In genomic region chr19:53364963-53365362, GRCm38 (mm10) we compare ENCODE assay signal across 9 mouse cellular contexts. TPM values are rescaled to one million over a fixed set of nuclear protein-coding genes. Genes with fewer than 3 reads are reported as not detected.
DNase-seq lines count a peak whose midpoint lies in the region; ATAC-seq and TF ChIP-seq lines count a peak whose summit lies in the region.
"Had no signal": no experiment of that assay in that cellular context is flagged by ENCODE, and none has a peak within 500 bp of the region (broad histone marks: within the 10 kb centered on the region; RNA-seq: fewer than 3 reads in every experiment).

No protein-coding gene starts in this region.

- H3K36me3 ChIP-seq in hindbrain, embryonic 11.5 days (ENCODE audit: control insufficient read depth, insufficient read depth, low read length): no peaks in the 10 kb centered on the region
- H3K36me3 ChIP-seq in hindbrain, embryonic 10.5 days: no peaks in the 10 kb centered on the region; the same call in 1 of the 2 replicates
- no peaks in the 10 kb centered on the region for H3K36me3 ChIP-seq in heart, embryonic 12.5 days
- H3K36me3 ChIP-seq in kidney, postnatal 0 days (ENCODE audit: insufficient read depth, low read length): no peaks in the 10 kb centered on the region
- no peaks in the 10 kb centered on the region for H3K36me3 ChIP-seq in liver, embryonic 14.5 days (replicated peaks; ENCODE audit: control insufficient read depth, insufficient read depth, low read depth)

- no peak overlapping the region for H3K4me3 ChIP-seq in hindbrain, embryonic 11.5 days (ENCODE audit: low read depth, low read length)
- H3K4me3 ChIP-seq in hindbrain, embryonic 10.5 days: no peak overlapping the region
- H3K4me3 ChIP-seq in heart, embryonic 12.5 days: peak overlapping the region; percentile 26
- no peak overlapping the region for H3K4me3 ChIP-seq in kidney, postnatal 0 days (replicated peaks; ENCODE audit: low read depth, low read length)
- H3K4me3 ChIP-seq in liver, embryonic 14.5 days (ENCODE audit: insufficient read depth in 1 of 2, low read depth in 2 of 2, low read length in 2 of 2): peak overlapping the region in 1 of 2 experiments; percentile 27; a peak in 1 of 4 replicates

- no peak overlapping the region for H3K27ac ChIP-seq in hindbrain, embryonic 11.5 days (ENCODE audit: low read depth, low read length)
- H3K27ac ChIP-seq in hindbrain, embryonic 10.5 days: no peak overlapping the region
- H3K27ac ChIP-seq in heart, embryonic 12.5 days (ENCODE audit: poor library complexity, severe bottlenecking): peak overlapping the region; percentile 80
- H3K27ac ChIP-seq in kidney, postnatal 0 days: peak overlapping the region; percentile 64; the same call in 1 of the 2 replicates
- no peak overlapping the region for H3K27ac ChIP-seq in liver, embryonic 14.5 days

- H3K4me1 ChIP-seq in hindbrain, embryonic 11.5 days (replicated peaks; ENCODE audit: control insufficient read depth, insufficient read depth, low read length): 0 out of 2 replicates have a peak, but pooled peaks cover 3% of the 10 kb centered on the region
- peaks cover 13% of the 10 kb centered on the region; the same call in 1 of the 2 replicates for H3K4me1 ChIP-seq in hindbrain, embryonic 10.5 days (replicated peaks)
- peaks cover 46% of the 10 kb centered on the region for H3K4me1 ChIP-seq in heart, embryonic 12.5 days (replicated peaks)
- peaks cover 15% of the 10 kb centered on the region for H3K4me1 ChIP-seq in kidney, postnatal 0 days (replicated peaks; ENCODE audit: insufficient read depth, low read length)
- peaks cover 0 to 9% of the 10 kb centered on the region in 2 experiments; a peak in 2 of 4 replicates for H3K4me1 ChIP-seq in liver, embryonic 14.5 days (replicated peaks; ENCODE audit: control insufficient read depth in 2 of 2, insufficient read depth in 2 of 2, low read length in 1 of 2)

- peak; percentile 55 for DNase-seq in hindbrain, embryonic 11.5 days (ENCODE audit: low spot score)
- DNase-seq in hindbrain, embryonic 10.5 days (ENCODE audit: low spot score): no peak
- peak; percentile 91 for DNase-seq in kidney, postnatal 0 days (ENCODE audit: low spot score)
- DNase-seq in liver, embryonic 14.5 days (ENCODE audit: low read depth in 3 of 3, low spot score in 3 of 3): peak in 2 of 3 experiments; percentile 32 to 40
- peak; percentile 43 for DNase-seq in retina, embryonic 14.5 days (ENCODE audit: low spot score)
- no peak for DNase-seq in thymus, postnatal 10 days (ENCODE audit: low spot score in 2 of 2)

- no peak for TF ChIP-seq EP300 in liver, embryonic 14.5 days (IDR thresholded peaks at IDR 0.05; ENCODE audit: low read depth)

- no peak overlapping the region for H3K9ac ChIP-seq in hindbrain, embryonic 11.5 days (ENCODE audit: low read depth, low read length)
- H3K9ac ChIP-seq in heart, embryonic 12.5 days: 0 out of 2 replicates have a peak overlapping the region, but pooled peaks have one; percentile 54
- H3K9ac ChIP-seq in kidney, postnatal 0 days (ENCODE audit: low read depth, low read length): 0 out of 2 replicates have a peak overlapping the region, but pooled peaks have one; percentile 42
- H3K9ac ChIP-seq in liver, embryonic 14.5 days (replicated peaks): no peak overlapping the region

- no peaks in the 10 kb centered on the region for H3K9me3 ChIP-seq in hindbrain, embryonic 11.5 days (ENCODE audit: control insufficient read depth, low read length)
- H3K9me3 ChIP-seq in hindbrain, embryonic 10.5 days: no peaks in the 10 kb centered on the region
- H3K9me3 ChIP-seq in heart, embryonic 12.5 days (replicated peaks): no peaks in the 10 kb centered on the region
- H3K9me3 ChIP-seq in kidney, postnatal 0 days (replicated peaks; ENCODE audit: low read length): no peaks in the 10 kb centered on the region
- H3K9me3 ChIP-seq in liver, embryonic 14.5 days (ENCODE audit: control insufficient read depth, low read length): no peaks in the 10 kb centered on the region
- H3K9me3 ChIP-seq: G1E had no signal

- no peak for TF ChIP-seq CTCF in kidney, postnatal 0 days (IDR thresholded peaks at IDR 0.05; ENCODE audit: low read depth)
- TF ChIP-seq CTCF in liver, embryonic 14.5 days (IDR thresholded peaks at IDR 0.05; ENCODE audit: low read depth): no peak

- no peaks in the 10 kb centered on the region for H3K27me3 ChIP-seq in hindbrain, embryonic 11.5 days (ENCODE audit: control insufficient read depth, insufficient read depth, low read length)
- no peaks in the 10 kb centered on the region for H3K27me3 ChIP-seq in hindbrain, embryonic 10.5 days (ENCODE audit: insufficient read depth, poor library complexity, severe bottlenecking)
- no peaks in the 10 kb centered on the region for H3K27me3 ChIP-seq in heart, embryonic 12.5 days (replicated peaks)
- no peaks in the 10 kb centered on the region for H3K27me3 ChIP-seq in kidney, postnatal 0 days (ENCODE audit: insufficient read depth, low read length)
- H3K27me3 ChIP-seq in liver, embryonic 14.5 days (ENCODE audit: control insufficient read depth, insufficient read depth, low read length): no peaks in the 10 kb centered on the region

- no peak overlapping the region for H3K4me2 ChIP-seq in hindbrain, embryonic 11.5 days (replicated peaks; ENCODE audit: low read depth, low read length)
- H3K4me2 ChIP-seq in heart, embryonic 12.5 days: peak overlapping the region; percentile 68
- peak overlapping the region; percentile 44 for H3K4me2 ChIP-seq in kidney, postnatal 0 days (ENCODE audit: low read length)
- peak overlapping the region; percentile 9; the same call in 1 of the 2 replicates for H3K4me2 ChIP-seq in liver, embryonic 14.5 days (ENCODE audit: low read depth)

- 65% methylated on average over 9 of the region's 9 CpGs for WGBS in hindbrain, embryonic 11.5 days
- WGBS in hindbrain, embryonic 10.5 days: 68% methylated on average over 9 of the region's 9 CpGs
- WGBS in heart, embryonic 12.5 days: 16% methylated on average over 9 of the region's 9 CpGs
- 17% methylated on average over 9 of the region's 9 CpGs for WGBS in kidney, postnatal 0 days
- WGBS in liver, embryonic 14.5 days (ENCODE audit: insufficient replicate concordance): 49% methylated on average over 9 of the region's 9 CpGs

- no peak for ATAC-seq in hindbrain, embryonic 11.5 days (ENCODE audit: low FRiP score)
- ATAC-seq in common myeloid progenitor, adult 5-6 weeks (replicated peaks; ENCODE audit: low read depth, poor library complexity, severe bottlenecking): 0 out of 2 replicates have a peak, but pooled peaks have one; percentile 19
- peak; percentile 85 for ATAC-seq in heart, embryonic 12.5 days (ENCODE audit: insufficient number of reproducible peaks, low FRiP score)
- ATAC-seq in kidney, postnatal 0 days (replicated peaks; ENCODE audit: low FRiP score, low read depth): peak; percentile 59; the same call in 1 of the 2 replicates
- peak; percentile 34; the same call in 1 of the 2 replicates for ATAC-seq in liver, embryonic 14.5 days (ENCODE audit: insufficient read depth)

RNA-seq across cellular contexts. Expression of gene Gm10197, which starts 6.6 kb away (rescaled TPM):
- polyA plus RNA-seq in hindbrain, embryonic 11.5 days (2014; fragmentation: Nextera tagmentation; extraction: Ambion mirVana): not detected in 2 replicates
- polyA plus RNA-seq in hindbrain, embryonic 10.5 days (2016; fragmentation: Nextera tagmentation; extraction: Ambion mirVana): not detected in 2 replicates
- total RNA-seq in common myeloid progenitor, adult 5-6 weeks (2017): not detected in 2 replicates
- polyA plus RNA-seq in heart, embryonic 12.5 days (2016; fragmentation: Nextera tagmentation; extraction: Ambion mirVana): not detected in 2 replicates
- polyA plus RNA-seq in kidney, postnatal 0 days (2015; fragmentation: Nextera tagmentation; extraction: Ambion mirVana): not detected in 2 replicates
- polyA plus RNA-seq in liver, embryonic 14.5 days (2012; rRNA removed): not detected in 2 replicates
- polyA plus RNA-seq in liver, embryonic 14.5 days (2014; fragmentation: Nextera tagmentation; extraction: Ambion mirVana): 3.0 TPM in 1 of 2 replicates, not detected in the other
- polyA plus RNA-seq: G1E had no signal

RNA-seq across cellular contexts. Expression of gene Smndc1, which starts 25.4 kb away (rescaled TPM):
- 51.5 and 56.0 TPM in 2 replicates for polyA plus RNA-seq in hindbrain, embryonic 11.5 days (2014; fragmentation: Nextera tagmentation; extraction: Ambion mirVana)
- polyA plus RNA-seq in hindbrain, embryonic 10.5 days (2016; fragmentation: Nextera tagmentation; extraction: Ambion mirVana): 36.4 and 43.6 TPM in 2 replicates
- 33.6 and 45.9 TPM in 2 replicates for total RNA-seq in common myeloid progenitor, adult 5-6 weeks (2017)
- 30.5 and 33.0 TPM in 2 replicates for polyA plus RNA-seq in heart, embryonic 12.5 days (2016; fragmentation: Nextera tagmentation; extraction: Ambion mirVana)
- polyA plus RNA-seq in kidney, postnatal 0 days (2015; fragmentation: Nextera tagmentation; extraction: Ambion mirVana): 47.2 and 47.6 TPM in 2 replicates
- 5.7 and 11.5 TPM in 2 replicates for polyA plus RNA-seq in liver, embryonic 14.5 days (2012; rRNA removed)
- polyA plus RNA-seq in liver, embryonic 14.5 days (2014; fragmentation: Nextera tagmentation; extraction: Ambion mirVana): 17.4 and 22.1 TPM in 2 replicates

RNA-seq across cellular contexts. Expression of gene Mxi1, which starts 54.6 kb away (rescaled TPM):
- polyA plus RNA-seq in hindbrain, embryonic 11.5 days (2014; fragmentation: Nextera tagmentation; extraction: Ambion mirVana): 59.6 and 73.7 TPM in 2 replicates
- 33.3 and 47.9 TPM in 2 replicates for polyA plus RNA-seq in hindbrain, embryonic 10.5 days (2016; fragmentation: Nextera tagmentation; extraction: Ambion mirVana)
- 44.2 and 48.8 TPM in 2 replicates for total RNA-seq in common myeloid progenitor, adult 5-6 weeks (2017)
- 40.0 and 42.7 TPM in 2 replicates for polyA plus RNA-seq in heart, embryonic 12.5 days (2016; fragmentation: Nextera tagmentation; extraction: Ambion mirVana)
- 51.9 and 55.0 TPM in 2 replicates for polyA plus RNA-seq in kidney, postnatal 0 days (2015; fragmentation: Nextera tagmentation; extraction: Ambion mirVana)
- polyA plus RNA-seq in liver, embryonic 14.5 days (2012; rRNA removed): 11.1 and 16.5 TPM in 2 replicates
- polyA plus RNA-seq in liver, embryonic 14.5 days (2014; fragmentation: Nextera tagmentation; extraction: Ambion mirVana): 27.7 and 33.1 TPM in 2 replicates

Comparison
In these comparisons a context has a peak if more than half of its experiments do, and no peak if none do; other contexts are left out.
1. DNase-seq: peak in hindbrain, embryonic 11.5 days (single experiment), kidney, postnatal 0 days (single experiment), liver, embryonic 14.5 days (2 of 3) and retina, embryonic 14.5 days (single experiment); none in hindbrain, embryonic 10.5 days (single experiment) and thymus, postnatal 10 days (0 of 2).
2. H3K27ac ChIP-seq: peak in heart, embryonic 12.5 days (single experiment) and kidney, postnatal 0 days (single experiment); none in hindbrain, embryonic 11.5 days (single experiment), hindbrain, embryonic 10.5 days (single experiment) and liver, embryonic 14.5 days (single experiment).
3. H3K9ac ChIP-seq: peak in heart, embryonic 12.5 days (single experiment) and kidney, postnatal 0 days (single experiment); none in hindbrain, embryonic 11.5 days (single experiment) and liver, embryonic 14.5 days (single experiment).